Mouse (Mus musculus): Measurements from ENCODE around the gene Cblc.

GRCm38 (mm10) chr7:19813579-19814122 lies 17.0 kb upstream of the Cblc start:
- TF ChIP-seq CTCF (IDR thresholded peaks at IDR 0.05; ENCODE audit: low read depth), result no peak
- TF ChIP-seq EP300 (optimal IDR thresholded peaks at IDR 0.05), result no peak

Measured in stomach, postnatal 0 days (tissue).